Mouse (Mus musculus): Measurements from ENCODE around the gene Tbc1d30. TPM values are rescaled to one million over a fixed set of nuclear protein-coding genes. Genes with fewer than 3 reads are reported as not detected.

The Tbc1d30 gene
- polyA plus RNA-seq, 1 experiment from 2014 or later = 1.4 TPM

DNA sequence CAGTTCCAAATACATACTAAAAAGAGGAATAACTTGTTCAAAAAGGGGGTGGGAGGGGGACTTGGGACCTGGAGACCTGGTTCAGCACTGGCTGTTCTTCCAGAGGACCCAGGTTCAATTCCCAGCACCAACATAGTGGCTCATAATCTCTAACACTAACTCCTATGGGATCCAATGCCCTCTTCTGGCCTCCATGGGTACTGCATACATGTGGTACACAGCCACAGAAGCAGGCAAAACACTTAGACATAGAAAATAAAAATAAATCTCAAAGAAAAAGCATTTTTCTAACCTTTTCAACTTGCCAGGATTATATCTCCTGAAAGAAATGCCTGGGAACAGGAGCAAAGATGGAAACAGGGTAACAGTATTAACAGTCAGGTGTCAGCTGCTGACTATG, 24.9 kb downstream of the Tbc1d30 start:
- Histone ChIP-seq H3K9me3 (ENCODE audit: low read length) (no peaks in the 10 kb centered on the region), H3K4me2 (ENCODE audit: low read depth, low read length) (no peak overlapping the region), H3K4me1 (ENCODE audit: insufficient read depth) (no peaks in the 10 kb centered on the region), H3K27me3 (ENCODE audit: insufficient read depth, low read length) (no peaks in the 10 kb centered on the region), H3K4me3 (ENCODE audit: low read depth, low read length) (no peak overlapping the region), H3K9ac (replicated peaks) (no peak overlapping the region), H3K27ac (ENCODE audit: low read depth) (no peak overlapping the region), H3K36me3 (replicated peaks; ENCODE audit: insufficient read depth, low read length) (no peaks in the 10 kb centered on the region)
- ATAC-seq (no peak), DNase-seq (no peak)
- TF ChIP-seq EP300 (IDR thresholded peaks at IDR 0.05; ENCODE audit: low read depth) (no peak), CTCF (IDR thresholded peaks at IDR 0.05; ENCODE audit: low read depth) (peak; percentile 43)

DNA sequence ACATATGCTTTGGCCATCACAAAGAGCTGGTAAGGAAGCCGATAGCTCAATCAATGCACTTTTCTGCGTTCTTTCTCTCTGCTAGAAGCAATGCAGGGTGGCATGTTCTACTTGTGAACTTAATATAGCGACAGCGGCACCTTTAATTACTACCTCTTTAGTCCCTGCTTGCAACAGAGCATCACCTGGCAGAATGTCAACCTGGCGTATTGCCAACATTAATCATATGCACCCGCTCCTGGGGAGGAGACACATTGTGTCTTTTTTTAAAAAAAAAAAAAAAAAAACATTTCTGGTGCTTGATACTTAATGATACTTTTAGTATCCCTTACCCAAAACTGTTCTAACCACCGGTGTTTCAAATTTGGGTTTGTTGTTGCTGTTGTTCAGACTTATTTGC, 27.6 kb downstream of the Tbc1d30 start:
- no peaks in the 10 kb centered on the region for H3K36me3 ChIP-seq (replicated peaks; ENCODE audit: insufficient read depth, low read length)
- no peak overlapping the region for H3K4me3 ChIP-seq (ENCODE audit: low read depth, low read length)
- DNase-seq (peak; percentile 40), ATAC-seq (no peak)
- WGBS (ENCODE audit: insufficient replicate concordance) = 78% methylated on average over 7 of the region's 7 CpGs
- H3K9ac ChIP-seq (replicated peaks) = no peak overlapping the region
- TF ChIP-seq CTCF (IDR thresholded peaks at IDR 0.05; ENCODE audit: low read depth) (no peak), EP300 (IDR thresholded peaks at IDR 0.05; ENCODE audit: low read depth) (no peak)
- no peaks in the 10 kb centered on the region for H3K4me1 ChIP-seq (ENCODE audit: insufficient read depth)
- H3K27me3 ChIP-seq (ENCODE audit: insufficient read depth, low read length) = no peaks in the 10 kb centered on the region
- no peaks in the 10 kb centered on the region for H3K9me3 ChIP-seq (ENCODE audit: low read length)
- H3K4me2 ChIP-seq (ENCODE audit: low read depth, low read length) = no peak overlapping the region
- H3K27ac ChIP-seq (ENCODE audit: low read depth) = no peak overlapping the region

DNA sequence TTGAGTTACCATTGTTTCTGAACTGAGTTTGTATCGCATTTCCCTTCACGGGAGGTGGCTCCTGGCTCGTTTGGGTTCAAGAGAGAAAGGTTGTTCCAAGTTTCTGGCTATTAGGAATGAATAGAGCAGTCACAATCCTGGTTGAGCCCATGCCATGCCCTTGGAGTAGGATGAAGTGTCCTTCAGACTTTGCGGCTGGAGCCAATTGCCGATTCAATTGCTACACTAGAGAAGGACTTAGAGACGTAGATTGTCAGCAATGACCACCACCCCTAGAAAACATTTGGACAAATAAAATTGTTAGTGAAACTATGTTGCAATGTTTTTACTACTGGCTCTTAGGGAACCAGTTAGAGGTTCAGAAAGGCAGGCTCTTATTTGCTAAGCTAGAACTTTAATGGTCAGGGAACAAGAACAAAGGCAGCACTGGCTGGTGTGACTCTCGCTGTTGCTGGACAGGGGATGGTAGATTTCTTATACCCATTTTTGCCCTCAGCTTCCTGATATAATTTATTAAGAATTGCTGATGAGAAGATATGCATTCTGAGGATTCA, 32.6 kb downstream of the Tbc1d30 start:
- no peaks in the 10 kb centered on the region for H3K4me1 ChIP-seq (ENCODE audit: insufficient read depth)
- TF ChIP-seq CTCF (IDR thresholded peaks at IDR 0.05; ENCODE audit: low read depth) = no peak
- TF ChIP-seq EP300 (IDR thresholded peaks at IDR 0.05; ENCODE audit: low read depth) = no peak
- no peaks in the 10 kb centered on the region for H3K27me3 ChIP-seq (ENCODE audit: insufficient read depth, low read length)
- H3K4me3 ChIP-seq (ENCODE audit: low read depth, low read length) = no peak overlapping the region
- H3K9me3 ChIP-seq (ENCODE audit: low read length) = no peaks in the 10 kb centered on the region
- H3K36me3 ChIP-seq (replicated peaks; ENCODE audit: insufficient read depth, low read length) = no peaks in the 10 kb centered on the region
- H3K4me2 ChIP-seq (ENCODE audit: low read depth, low read length) = no peak overlapping the region
- 82% methylated on average over 7 of the region's 7 CpGs for WGBS (ENCODE audit: insufficient replicate concordance)
- no peak overlapping the region for H3K9ac ChIP-seq (replicated peaks)
- ATAC-seq (no peak), DNase-seq (no peak)
- no peak overlapping the region for H3K27ac ChIP-seq (ENCODE audit: low read depth)

DNA sequence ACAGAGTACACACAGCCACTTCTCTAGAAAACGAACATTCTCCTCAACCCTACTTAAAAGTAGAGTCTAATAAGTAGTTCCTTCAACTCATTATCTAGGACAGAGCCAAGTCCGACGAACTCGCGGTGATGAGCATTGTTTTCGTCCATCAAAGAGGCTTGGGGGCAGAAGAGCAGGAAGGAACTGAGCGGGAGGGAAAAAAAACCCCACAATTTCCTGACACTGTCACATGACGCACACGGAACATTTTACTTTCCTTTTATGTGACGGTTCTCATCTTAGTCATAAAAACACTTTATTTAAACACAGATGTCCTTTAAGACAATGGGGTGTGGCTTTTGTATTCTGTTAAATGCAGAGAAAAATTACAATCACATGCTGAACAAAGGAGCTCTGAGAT, 34.7 kb downstream of the Tbc1d30 start:
- no peaks in the 10 kb centered on the region for H3K4me1 ChIP-seq (ENCODE audit: insufficient read depth)
- peaks cover 11% of the 10 kb centered on the region for H3K27me3 ChIP-seq (ENCODE audit: insufficient read depth, low read length)
- DNase-seq = no peak
- no peaks in the 10 kb centered on the region for H3K9me3 ChIP-seq (ENCODE audit: low read length)
- ATAC-seq = no peak
- WGBS (ENCODE audit: insufficient replicate concordance) = 46% methylated on average over 10 of the region's 10 CpGs
- no peak overlapping the region for H3K4me2 ChIP-seq (ENCODE audit: low read depth, low read length)
- no peaks in the 10 kb centered on the region for H3K36me3 ChIP-seq (replicated peaks; ENCODE audit: insufficient read depth, low read length)
- H3K4me3 ChIP-seq (ENCODE audit: low read depth, low read length) = no peak overlapping the region
- TF ChIP-seq EP300 (IDR thresholded peaks at IDR 0.05; ENCODE audit: low read depth) (no peak), CTCF (IDR thresholded peaks at IDR 0.05; ENCODE audit: low read depth) (no peak)
- no peak overlapping the region for H3K27ac ChIP-seq (ENCODE audit: low read depth)
- no peak overlapping the region for H3K9ac ChIP-seq (replicated peaks)

DNA sequence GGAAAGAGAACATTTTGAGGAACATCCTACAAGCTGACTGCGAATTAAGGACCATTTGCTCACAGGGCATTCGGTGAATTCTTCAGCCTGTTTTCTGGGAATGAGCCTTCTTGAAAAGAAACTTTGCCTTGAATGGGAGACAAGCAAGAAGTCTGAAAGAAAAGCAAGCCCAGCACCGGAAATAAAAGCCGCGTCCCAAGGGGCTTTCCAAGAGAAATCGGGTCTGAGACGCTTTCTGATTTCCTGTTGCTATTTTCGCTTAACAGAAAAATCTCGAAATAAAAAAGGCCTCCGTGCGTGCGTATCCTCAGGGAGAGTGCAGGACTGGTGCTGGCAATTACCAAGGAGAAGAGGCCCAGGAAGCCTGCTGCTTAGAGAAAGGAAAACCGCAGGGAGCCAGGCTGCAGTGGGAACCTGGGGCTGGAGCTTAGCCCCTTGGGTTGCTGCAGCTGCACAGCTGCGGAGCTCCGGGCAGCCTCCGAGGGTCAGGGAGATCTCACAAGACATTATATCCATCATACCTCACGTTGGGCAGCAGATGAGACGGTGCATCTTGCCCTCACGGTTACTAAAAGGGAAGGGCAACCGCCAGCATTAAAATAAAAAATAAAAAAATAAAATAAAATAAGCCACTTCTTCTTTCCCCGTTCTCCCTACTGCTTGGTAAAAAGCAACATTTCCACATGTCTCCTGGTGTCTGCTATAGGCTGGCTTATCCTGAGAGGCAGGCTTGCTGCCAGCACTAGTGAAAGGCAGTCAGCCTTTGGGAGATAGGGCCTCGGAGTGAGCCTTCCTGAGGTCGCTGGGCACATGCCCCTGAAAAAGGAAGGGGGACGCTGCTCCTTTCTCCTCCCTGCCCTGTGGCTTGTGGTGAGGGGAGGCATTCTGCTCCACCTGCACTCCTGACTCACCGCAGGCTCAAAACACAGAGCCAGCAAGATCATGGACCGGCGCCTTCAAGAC, 35.5 kb downstream of the Tbc1d30 start:
- no peaks in the 10 kb centered on the region for H3K4me1 ChIP-seq (ENCODE audit: insufficient read depth)
- H3K9me3 ChIP-seq (ENCODE audit: low read length) = no peaks in the 10 kb centered on the region
- H3K36me3 ChIP-seq (replicated peaks; ENCODE audit: insufficient read depth, low read length) = no peaks in the 10 kb centered on the region
- no peak overlapping the region for H3K4me3 ChIP-seq (ENCODE audit: low read depth, low read length)
- H3K9ac ChIP-seq (replicated peaks) = no peak overlapping the region
- 24% methylated on average over 27 of the region's 27 CpGs for WGBS (ENCODE audit: insufficient replicate concordance)
- ATAC-seq (no peak), DNase-seq (no peak)
- H3K27me3 ChIP-seq (ENCODE audit: insufficient read depth, low read length) = peaks cover 17% of the 10 kb centered on the region
- peak overlapping the region; percentile 12; the same call in 1 of the 2 replicates for H3K27ac ChIP-seq (ENCODE audit: low read depth)
- TF ChIP-seq EP300 (IDR thresholded peaks at IDR 0.05; ENCODE audit: low read depth) (no peak), CTCF (IDR thresholded peaks at IDR 0.05; ENCODE audit: low read depth) (no peak)
- H3K4me2 ChIP-seq (ENCODE audit: low read depth, low read length) = peak overlapping the region; percentile 51

DNA sequence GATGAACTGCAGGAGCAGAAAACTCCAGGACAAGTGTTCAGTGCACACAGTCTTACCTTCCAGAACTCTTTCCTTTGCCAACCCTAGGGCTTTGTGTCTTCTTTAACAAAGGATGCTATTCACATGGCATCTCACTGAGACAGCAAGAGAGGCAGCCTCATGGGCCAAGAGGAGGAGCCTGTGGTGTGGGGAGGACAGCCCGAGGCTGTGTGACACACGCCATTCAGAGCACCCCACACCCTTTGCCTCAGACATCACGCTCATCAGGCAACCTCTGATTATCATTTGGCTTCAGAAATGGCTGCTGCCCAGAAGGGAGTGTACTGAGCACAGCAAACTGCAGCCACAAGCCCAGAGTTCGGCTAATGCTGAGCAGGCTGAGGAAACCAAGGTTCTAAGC, 36.9 kb downstream of the Tbc1d30 start:
- DNase-seq (no peak), ATAC-seq (no peak)
- TF ChIP-seq EP300 (IDR thresholded peaks at IDR 0.05; ENCODE audit: low read depth) (no peak), CTCF (IDR thresholded peaks at IDR 0.05; ENCODE audit: low read depth) (no peak)
- Histone ChIP-seq H3K4me2 (ENCODE audit: low read depth, low read length) (no peak overlapping the region), H3K4me3 (ENCODE audit: low read depth, low read length) (no peak overlapping the region), H3K4me1 (ENCODE audit: insufficient read depth) (peaks cover 4% of the 10 kb centered on the region; the same call in 1 of the 2 replicates), H3K9me3 (ENCODE audit: low read length) (no peaks in the 10 kb centered on the region), H3K27me3 (ENCODE audit: insufficient read depth, low read length) (peaks cover 32% of the 10 kb centered on the region), H3K9ac (replicated peaks) (no peak overlapping the region), H3K27ac (ENCODE audit: low read depth) (no peak overlapping the region), H3K36me3 (replicated peaks; ENCODE audit: insufficient read depth, low read length) (no peaks in the 10 kb centered on the region)
- WGBS (ENCODE audit: insufficient replicate concordance) = 55% methylated on average over 4 of the region's 4 CpGs
